Mouse (Mus musculus) E14TG2a.4 (cell line): ENCODE measurements at regions not wholly inside any gene's neighbourhood (a gene's known extent, or its start where the extent isn't known, plus 50 kb on each side); places are given as distances from the start of the nearest gene placed in this dataset.
"Not testable (repeated sequence)": the region's sequence is repeated elsewhere in the genome, so short reads cannot be mapped to it uniquely, and the experiment has no call there.

ENCODE experiments used
- H3K27me3 ChIP-seq: 2 replicates; pipeline ENCODE4 v1.6.1; 2014; ENCODE audit warnings: low read length, control low read depth; ENCODE audit not compliant: insufficient read depth
- H3K36me3 ChIP-seq: 2 replicates; pipeline ENCODE4 v1.6.1; 2014; ENCODE audit warnings: low read length, control low read depth; ENCODE audit not compliant: insufficient read depth
- H3K4me1 ChIP-seq: replicated peaks from 2 replicates; pipeline ENCODE4 v1.6.1; 2014; ENCODE audit warnings: low read depth, low read length, control low read depth
- H3K4me3 ChIP-seq: replicated peaks from 2 replicates; pipeline ENCODE4 v1.5.1; 2014; ENCODE audit warnings: mild to moderate bottlenecking, low read length
- H3K9me3 ChIP-seq: 2 replicates; pipeline ENCODE4 v1.6.1; 2014; ENCODE audit warnings: low read length, control low read depth
- CTCF ChIP-seq: conservative IDR thresholded peaks from 2 replicates; pipeline ENCODE4 v1.5.1; 2014; ENCODE audit warnings: low read length
- NANOG ChIP-seq: IDR thresholded peaks from 2 replicates; pipeline ENCODE4 v1.6.1; 2014; ENCODE audit warnings: borderline replicate concordance, low read length, mixed read lengths
- POU5F1 ChIP-seq: IDR thresholded peaks from 2 replicates; pipeline ENCODE4 v1.6.1; 2014; ENCODE audit warnings: low read length, borderline replicate concordance

GRCm38 (mm10) chr11:8759858-8760257 is 95.5 kb upstream of the Tns3 start:
- Histone ChIP-seq H3K9me3 (no peaks in the 10 kb centered on the region), H3K4me3 (no peak overlapping the region), H3K36me3 (no peaks in the 10 kb centered on the region), H3K4me1 (0 out of 2 replicates have a peak, but pooled peaks cover 9% of the 10 kb centered on the region), H3K27me3 (no peaks in the 10 kb centered on the region)
- TF ChIP-seq CTCF (no peak), NANOG (no peak), POU5F1 (no peak)

GRCm38 (mm10) chr11:8754508-8754907 is 90.2 kb upstream of the Tns3 start:
- H3K4me1 ChIP-seq: peaks cover 25% of the 10 kb centered on the region
- H3K4me3 ChIP-seq, H3K36me3 ChIP-seq, H3K9me3 ChIP-seq, H3K27me3 ChIP-seq: not testable (repeated sequence)
- TF ChIP-seq POU5F1 (peak; percentile 61; the same call in 1 of the 2 replicates), NANOG (peak; percentile 95)

GRCm38 (mm10) chr11:8735784-8736183 is 71.4 kb upstream of the Tns3 start:
- not testable (repeated sequence) for H3K36me3 ChIP-seq, H3K4me1 ChIP-seq, H3K4me3 ChIP-seq, H3K27me3 ChIP-seq
- H3K9me3 ChIP-seq: peaks cover 46% of the 10 kb centered on the region

- H3K4me3 ChIP-seq: no peak overlapping the region
- TF ChIP-seq POU5F1 (no peak), CTCF (no peak), NANOG (no peak)
- no peaks in the 10 kb centered on the region for H3K36me3 ChIP-seq
- peaks cover 40% of the 10 kb centered on the region for H3K4me1 ChIP-seq
- no peaks in the 10 kb centered on the region for H3K9me3 ChIP-seq
- H3K27me3 ChIP-seq: no peaks in the 10 kb centered on the region; the same call in 1 of the 2 replicates
Observed at GRCm38 (mm10) chr11:8727007-8727406, 62.7 kb upstream of the Tns3 start.

- TF ChIP-seq NANOG: no peak
- no peak for TF ChIP-seq POU5F1
- TF ChIP-seq CTCF: no peak
Observed at GRCm38 (mm10) chr11:8725505-8725904, 61.2 kb upstream of the Tns3 start.

GRCm38 (mm10) chr11:8723102-8723640 is 58.8 kb upstream of the Tns3 start:
- H3K4me1 ChIP-seq: peaks cover 64% of the 10 kb centered on the region
- no peaks in the 10 kb centered on the region for H3K9me3 ChIP-seq
- TF ChIP-seq NANOG (peak; percentile 71), CTCF (no peak)
- H3K4me3 ChIP-seq: no peak overlapping the region
- H3K27me3 ChIP-seq: no peaks in the 10 kb centered on the region; the same call in 1 of the 2 replicates
- no peaks in the 10 kb centered on the region for H3K36me3 ChIP-seq

More at GRCm38 (mm10) chr11:8725505-8725904, 61.2 kb upstream of the Tns3 start:
- H3K4me3 ChIP-seq: no peak overlapping the region
- H3K9me3 ChIP-seq: no peaks in the 10 kb centered on the region
- H3K27me3 ChIP-seq: no peaks in the 10 kb centered on the region; the same call in 1 of the 2 replicates
- H3K4me1 ChIP-seq: peaks cover 47% of the 10 kb centered on the region
- no peaks in the 10 kb centered on the region for H3K36me3 ChIP-seq

GRCm38 (mm10) chr11:8719211-8719966 is 55.1 kb upstream of the Tns3 start:
- TF ChIP-seq NANOG (no peak), POU5F1 (no peak), CTCF (no peak)
- H3K4me3 ChIP-seq: peak overlapping the region; percentile 73
- H3K36me3 ChIP-seq: no peaks in the 10 kb centered on the region
- H3K9me3 ChIP-seq: peaks cover 1% of the 10 kb centered on the region; the same call in 1 of the 2 replicates
- H3K4me1 ChIP-seq: peaks cover 60% of the 10 kb centered on the region
- no peaks in the 10 kb centered on the region for H3K27me3 ChIP-seq

- Histone ChIP-seq H3K4me1 (peaks cover 43% of the 10 kb centered on the region), H3K9me3 (peaks cover 4% of the 10 kb centered on the region; the same call in 1 of the 2 replicates), H3K27me3 (no peaks in the 10 kb centered on the region), H3K36me3 (no peaks in the 10 kb centered on the region), H3K4me3 (no peak overlapping the region)
- TF ChIP-seq NANOG (no peak), POU5F1 (no peak), CTCF (no peak)
Observed at GRCm38 (mm10) chr11:8717774-8718173, 53.4 kb upstream of the Tns3 start.

- TF ChIP-seq POU5F1 (no peak), CTCF (no peak), NANOG (no peak)
- H3K4me1 ChIP-seq: peaks cover 34% of the 10 kb centered on the region
- no peak overlapping the region for H3K4me3 ChIP-seq
- H3K36me3 ChIP-seq: no peaks in the 10 kb centered on the region
- H3K9me3 ChIP-seq: peaks cover 4% of the 10 kb centered on the region; the same call in 1 of the 2 replicates
- no peaks in the 10 kb centered on the region for H3K27me3 ChIP-seq
Observed at GRCm38 (mm10) chr11:8716858-8717257, 52.5 kb upstream of the Tns3 start.
